ENCODE assay signal across 14 mouse cellular contexts in genomic region chr9:56496567-56496966, GRCm38 (mm10).
DNase-seq lines count a peak whose midpoint lies in the region; ATAC-seq and TF ChIP-seq lines count a peak whose summit lies in the region.
"Had no signal": no experiment of that assay in that cellular context is flagged by ENCODE, and none has a peak within 500 bp of the region (broad histone marks: within the 10 kb centered on the region; RNA-seq: fewer than 3 reads in every experiment).

No protein-coding gene starts in this region.

- no peaks in the 10 kb centered on the region for H3K9me3 ChIP-seq in heart, embryonic 12.5 days (replicated peaks)
- H3K9me3 ChIP-seq in intestine, embryonic 15.5 days = no peaks in the 10 kb centered on the region
- H3K9me3 ChIP-seq in intestine, postnatal 0 days (ENCODE audit: control insufficient read depth) = no peaks in the 10 kb centered on the region
- H3K9me3 ChIP-seq: neural tube, embryonic 12.5 days had no signal

- no peak for TF ChIP-seq POLR2A in testis, adult 2 months (IDR thresholded peaks at IDR 0.05; ENCODE audit: control insufficient read depth, low read depth, low read length)

- no peak for DNase-seq in heart, adult 18-20 months
- no peak for DNase-seq in testis, postnatal 10 days (ENCODE audit: low spot score)
- DNase-seq: adrenal gland, adult 2 months; right cerebral cortex, postnatal 4 days had no signal

- TF ChIP-seq CTCF in intestine, postnatal 0 days (IDR thresholded peaks at IDR 0.05; ENCODE audit: low read depth) = no peak
- no peak for TF ChIP-seq CTCF in testis, adult 2 months (IDR thresholded peaks at IDR 0.05; ENCODE audit: control insufficient read depth, insufficient read depth, insufficient replicate concordance, low read depth, low read length)

- peak overlapping the region; percentile 43; the same call in 1 of the 2 replicates for H3K9ac ChIP-seq in heart, embryonic 12.5 days
- no peak overlapping the region for H3K9ac ChIP-seq in intestine, embryonic 15.5 days
- no peak overlapping the region for H3K9ac ChIP-seq in intestine, postnatal 0 days (ENCODE audit: low read depth, low read length)
- H3K9ac ChIP-seq: lung, embryonic 14.5 days; neural tube, embryonic 12.5 days had no signal

- H3K4me2 ChIP-seq in heart, embryonic 12.5 days = no peak overlapping the region
- no peak overlapping the region for H3K4me2 ChIP-seq in intestine, embryonic 15.5 days (replicated peaks)
- no peak overlapping the region for H3K4me2 ChIP-seq in intestine, postnatal 0 days (replicated peaks; ENCODE audit: low read depth)
- H3K4me2 ChIP-seq: lung, embryonic 14.5 days; neural tube, embryonic 12.5 days had no signal

- ATAC-seq in heart, embryonic 12.5 days (ENCODE audit: insufficient number of reproducible peaks, low FRiP score) = no peak
- ATAC-seq in intestine, embryonic 15.5 days = no peak
- no peak for ATAC-seq in intestine, postnatal 0 days
- no peak for ATAC-seq in erythroid progenitor cell, adult 5-6 weeks (replicated peaks; ENCODE audit: low FRiP score, poor library complexity, severe bottlenecking)
- ATAC-seq: CD4-positive, CD25-positive, alpha-beta regulatory T cell, adult 4 months; inflammation-experienced regulatory T-cells, adult 6 months had no signal

- no peak overlapping the region for H3K4me3 ChIP-seq in heart, embryonic 12.5 days
- H3K4me3 ChIP-seq in intestine, embryonic 15.5 days (replicated peaks) = no peak overlapping the region
- H3K4me3 ChIP-seq in intestine, postnatal 0 days (ENCODE audit: low read depth, low read length) = no peak overlapping the region
- no peak overlapping the region for H3K4me3 ChIP-seq in testis, adult 2 months (ENCODE audit: control insufficient read depth, low read depth, low read length)
- H3K4me3 ChIP-seq: neural tube, embryonic 12.5 days had no signal

- peak overlapping the region; percentile 84 for H3K27ac ChIP-seq in heart, embryonic 12.5 days (ENCODE audit: poor library complexity, severe bottlenecking)
- H3K27ac ChIP-seq in intestine, embryonic 15.5 days = 0 out of 2 replicates have a peak overlapping the region, but pooled peaks have one; percentile 36
- no peak overlapping the region for H3K27ac ChIP-seq in intestine, postnatal 0 days (ENCODE audit: low read depth, low read length)
- H3K27ac ChIP-seq in testis, adult 2 months (ENCODE audit: control insufficient read depth, insufficient read depth, low read depth, low read length) = peak overlapping the region; percentile 33
- H3K27ac ChIP-seq: kidney, postnatal 0 days; neural tube, embryonic 12.5 days had no signal

- WGBS in heart, embryonic 12.5 days = 85% methylated on average over 5 of the region's 5 CpGs
- WGBS in intestine, embryonic 15.5 days = 82% methylated on average over 5 of the region's 5 CpGs
- WGBS in intestine, postnatal 0 days = 84% methylated on average over 5 of the region's 5 CpGs

- H3K36me3 ChIP-seq in heart, embryonic 12.5 days = peaks cover 30% of the 10 kb centered on the region
- peaks cover 3% of the 10 kb centered on the region; the same call in 1 of the 2 replicates for H3K36me3 ChIP-seq in intestine, embryonic 15.5 days
- peaks cover 19% of the 10 kb centered on the region for H3K36me3 ChIP-seq in intestine, postnatal 0 days (ENCODE audit: control insufficient read depth, insufficient read depth)
- no peaks in the 10 kb centered on the region for H3K36me3 ChIP-seq in testis, adult 2 months (ENCODE audit: control insufficient read depth, insufficient read depth, low read length)

- no peaks in the 10 kb centered on the region for H3K27me3 ChIP-seq in heart, embryonic 12.5 days (replicated peaks)
- H3K27me3 ChIP-seq in intestine, embryonic 15.5 days (replicated peaks) = no peaks in the 10 kb centered on the region
- H3K27me3 ChIP-seq in intestine, postnatal 0 days (replicated peaks; ENCODE audit: control insufficient read depth, insufficient read depth, low read length) = no peaks in the 10 kb centered on the region
- H3K27me3 ChIP-seq in testis, adult 2 months (ENCODE audit: control insufficient read depth, insufficient read depth, low read length) = no peaks in the 10 kb centered on the region
- H3K27me3 ChIP-seq: neural tube, embryonic 12.5 days had no signal

- H3K4me1 ChIP-seq in heart, embryonic 12.5 days (replicated peaks) = peaks cover 50% of the 10 kb centered on the region
- peaks cover 33% of the 10 kb centered on the region for H3K4me1 ChIP-seq in intestine, embryonic 15.5 days (replicated peaks)
- no peaks in the 10 kb centered on the region; the same call in 1 of the 2 replicates for H3K4me1 ChIP-seq in intestine, postnatal 0 days (replicated peaks; ENCODE audit: control insufficient read depth, insufficient read depth, low read length)
- no peaks in the 10 kb centered on the region for H3K4me1 ChIP-seq in testis, adult 2 months (ENCODE audit: control insufficient read depth, insufficient read depth, low read length)
- H3K4me1 ChIP-seq: neural tube, embryonic 12.5 days had no signal
